Mouse (Mus musculus) kidney, postnatal 0 days (tissue): Measurements from ENCODE around the gene Setx. TPM values are rescaled to one million over a fixed set of nuclear protein-coding genes. Genes with fewer than 3 reads are reported as not detected.

Experiments
- ATAC-seq: fragments of 200-750 bp; cut with Nextera tagmentation; replicated peaks from 2 replicates; pipeline ENCODE4 v1.8.0; 2017; ENCODE audit warnings: low read depth, moderate number of reproducible peaks, moderate TSS enrichment, moderate library complexity; ENCODE audit not compliant: low FRiP score
- DNase-seq: peaks from one replicate; pipeline ENCODE4 v3.0.0-alpha.2; 2016; ENCODE audit warnings: low spot score
- H3K27ac ChIP-seq: fragments of 300-500 bp; sonication (generic); 2 replicates; pipeline ENCODE4 v1.5.1; 2014; ENCODE audit warnings: mild to moderate bottlenecking
- H3K27me3 ChIP-seq: fragments of 300-500 bp; sonication (generic); 2 replicates; pipeline ENCODE4 v1.6.1; 2014; ENCODE audit warnings: low read length, mixed read lengths; ENCODE audit not compliant: insufficient read depth
- H3K36me3 ChIP-seq: fragments of 300-500 bp; sonication (generic); 2 replicates; pipeline ENCODE4 v1.6.1; 2014; ENCODE audit warnings: low read length, mixed read lengths; ENCODE audit not compliant: insufficient read depth
- H3K4me1 ChIP-seq: fragments of 300-500 bp; sonication (generic); replicated peaks from 2 replicates; pipeline ENCODE4 v1.6.1; 2014; ENCODE audit warnings: antibody characterized with exemption, low read length, mixed read lengths; ENCODE audit not compliant: insufficient read depth
- H3K4me2 ChIP-seq: fragments of 300-500 bp; sonication (generic); 2 replicates; pipeline ENCODE4 v1.6.1; 2014; ENCODE audit warnings: mild to moderate bottlenecking, low read length, moderate library complexity, mixed read lengths
- H3K4me3 ChIP-seq: fragments of 300-500 bp; sonication (generic); replicated peaks from 2 replicates; pipeline ENCODE4 v1.5.1; 2014; ENCODE audit warnings: low read depth, low read length
- H3K9ac ChIP-seq: fragments of 300-500 bp; sonication (generic); 2 replicates; pipeline ENCODE4 v1.6.1; 2014; ENCODE audit warnings: low read depth, low read length
- H3K9me3 ChIP-seq: fragments of 300-500 bp; sonication (generic); replicated peaks from 2 replicates; pipeline ENCODE4 v1.6.1; 2016; ENCODE audit warnings: low read length, inconsistent platforms, mixed read lengths
- CTCF ChIP-seq: IDR thresholded peaks from 2 replicates; pipeline ENCODE4 v1.5.1; 2016; ENCODE audit warnings: antibody characterized with exemption, low read depth, mild to moderate bottlenecking, moderate library complexity
- WGBS: fragments of 180-500 bp; shearing (Covaris S2); extraction: QIAGEN DNeasy Blood & Tissue Kit; methylation state at CpG from one replicate; pipeline ENCODE4 v1.1.7; 2014; 5-methylcytosine and 5-hydroxymethylcytosine counted together
- polyA plus RNA-seq: library from polyadenylated mRNA; unstranded; fragments of >200 nt; fragmentation: Nextera tagmentation; extraction: Ambion mirVana; gene quantifications from 2 replicates; pipeline ENCODE4 v1.2.1, GENCODE M21; 2015

Gene Setx
- polyA plus RNA-seq, 1 experiment from 2014 or later, result 6.8 TPM

GRCm38 (mm10) chr2:29230191-29230835 is 106.3 kb downstream of the Setx start:
- Histone ChIP-seq H3K4me3 (no peak overlapping the region), H3K27me3 (no peaks in the 10 kb centered on the region), H3K9me3 (no peaks in the 10 kb centered on the region), H3K4me2 (no peak overlapping the region), H3K4me1 (no peaks in the 10 kb centered on the region), H3K27ac (no peak overlapping the region), H3K36me3 (no peaks in the 10 kb centered on the region), H3K9ac (no peak overlapping the region)
- no peak for TF ChIP-seq CTCF
- ATAC-seq, result no peak
- DNase-seq, result no peak
- 66% methylated on average over 9 of the region's 9 CpGs for WGBS

Other genes with a start within 250 kb of the Setx start
- gene Barhl1, start 207.5 kb upstream of the Setx start, polyA plus RNA-seq, result not detected in 2 replicates
- gene Cfap77, start 69.1 kb upstream of the Setx start, polyA plus RNA-seq, result 0.14 and 0.36 TPM in 2 replicates
- 6.6 and 7.0 TPM in 2 replicates for gene Ttf1, start 63.9 kb upstream of the Setx start, polyA plus RNA-seq
- gene Ntng2, start 128.8 kb downstream of the Setx start, polyA plus RNA-seq, result 2.4 TPM in 2 replicates
- 38.1 and 42.3 TPM in 2 replicates for gene Med27, start 222.6 kb downstream of the Setx start, polyA plus RNA-seq